ENCODE assay signal across 10 mouse cellular contexts in the genomic region with DNA sequence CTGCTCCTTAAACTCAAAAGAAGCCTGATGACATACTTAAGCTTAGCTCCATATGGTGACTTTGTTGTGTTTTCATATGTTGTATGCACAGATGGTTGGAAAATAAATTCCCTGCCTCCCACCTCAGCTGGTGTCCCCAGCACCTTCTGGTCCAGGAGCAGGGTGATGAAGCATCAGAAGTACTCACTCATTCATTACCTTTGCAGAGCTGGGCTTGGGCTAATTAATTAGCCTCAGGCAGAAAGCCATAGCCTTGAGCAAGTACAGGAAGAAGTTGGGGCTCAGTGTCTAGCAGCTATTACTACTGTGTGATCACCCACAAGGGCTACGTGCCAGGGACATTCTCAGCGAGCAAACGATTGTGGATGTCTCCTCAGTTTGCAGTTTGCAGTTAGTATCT. TPM values are rescaled to one million over a fixed set of nuclear protein-coding genes. Genes with fewer than 3 reads are reported as not detected.
DNase-seq lines count a peak whose midpoint lies in the region; ATAC-seq lines count a peak whose summit lies in the region.
"Had no signal": no experiment of that assay in that cellular context is flagged by ENCODE, and none has a peak within 500 bp of the region (broad histone marks: within the 10 kb centered on the region; RNA-seq: fewer than 3 reads in every experiment).

No protein-coding gene starts in this region.

- H3K4me3 ChIP-seq in hindbrain, embryonic 15.5 days, result no peak overlapping the region
- no peak overlapping the region for H3K4me3 ChIP-seq in limb, embryonic 15.5 days
- no peak overlapping the region for H3K4me3 ChIP-seq in intestine, embryonic 16.5 days (ENCODE audit: low read length)
- H3K4me3 ChIP-seq: embryonic facial prominence, embryonic 13.5 days had no signal

- ATAC-seq in hindbrain, embryonic 15.5 days (ENCODE audit: low FRiP score, low read depth), result peak; percentile 45; the same call in 1 of the 2 replicates
- no peak for ATAC-seq in limb, embryonic 15.5 days (ENCODE audit: insufficient number of reproducible peaks, low FRiP score, low TSS enrichment, low read depth)
- ATAC-seq in erythroid progenitor cell, adult 5-6 weeks (replicated peaks; ENCODE audit: low FRiP score, poor library complexity, severe bottlenecking), result no peak
- no peak for ATAC-seq in intestine, embryonic 16.5 days

- H3K27me3 ChIP-seq in hindbrain, embryonic 15.5 days, result no peaks in the 10 kb centered on the region
- no peaks in the 10 kb centered on the region for H3K27me3 ChIP-seq in limb, embryonic 15.5 days
- no peaks in the 10 kb centered on the region for H3K27me3 ChIP-seq in intestine, embryonic 16.5 days (replicated peaks; ENCODE audit: control insufficient read depth, insufficient read depth, low read length)
- H3K27me3 ChIP-seq: embryonic facial prominence, embryonic 13.5 days had no signal

- DNase-seq in gastrocnemius, adult 18-20 months (ENCODE audit: low spot score), result peak; percentile 28
- no peak for DNase-seq in gastrocnemius, postnatal 14 days
- DNase-seq in cerebellum, postnatal 25 days, result peak; percentile 65 to 68
- no peak for DNase-seq in spleen, adult 18-20 months
- DNase-seq: thymus, postnatal 25 days had no signal

- H3K4me1 ChIP-seq in hindbrain, embryonic 15.5 days (replicated peaks), result peaks cover 14% of the 10 kb centered on the region
- H3K4me1 ChIP-seq in limb, embryonic 15.5 days, result peaks cover 17% of the 10 kb centered on the region
- no peaks in the 10 kb centered on the region for H3K4me1 ChIP-seq in intestine, embryonic 16.5 days (ENCODE audit: control insufficient read depth, insufficient read depth, low read length)

- no peak overlapping the region for H3K4me2 ChIP-seq in hindbrain, embryonic 15.5 days
- H3K4me2 ChIP-seq in limb, embryonic 15.5 days, result no peak overlapping the region
- H3K4me2 ChIP-seq in intestine, embryonic 16.5 days (ENCODE audit: low read depth, low read length), result no peak overlapping the region
- H3K4me2 ChIP-seq: embryonic facial prominence, embryonic 13.5 days had no signal

- WGBS in hindbrain, embryonic 15.5 days, result 50% methylated on average over 3 of the region's 3 CpGs
- WGBS in limb, embryonic 15.5 days, result 59% methylated on average over 3 of the region's 3 CpGs
- 85% methylated on average over 3 of the region's 3 CpGs for WGBS in intestine, embryonic 16.5 days

- H3K27ac ChIP-seq in hindbrain, embryonic 15.5 days (replicated peaks), result peak overlapping the region; percentile 31; the same call in 1 of the 2 replicates
- H3K27ac ChIP-seq in limb, embryonic 15.5 days, result peak overlapping the region; percentile 68; the same call in 1 of the 2 replicates
- H3K27ac ChIP-seq in intestine, embryonic 16.5 days (ENCODE audit: low read length), result no peak overlapping the region
- H3K27ac ChIP-seq: embryonic facial prominence, embryonic 13.5 days had no signal

- H3K9ac ChIP-seq in hindbrain, embryonic 15.5 days, result no peak overlapping the region
- no peak overlapping the region for H3K9ac ChIP-seq in limb, embryonic 15.5 days
- H3K9ac ChIP-seq in intestine, embryonic 16.5 days (ENCODE audit: low read depth, low read length), result no peak overlapping the region
- H3K9ac ChIP-seq: embryonic facial prominence, embryonic 13.5 days had no signal

- intact Hi-C loops in gastrocnemius, postnatal 14 days (cut with DNase I; ENCODE audit: low total_unique reads), result no loop called here

- no peaks in the 10 kb centered on the region for H3K9me3 ChIP-seq in hindbrain, embryonic 15.5 days
- no peaks in the 10 kb centered on the region for H3K9me3 ChIP-seq in limb, embryonic 15.5 days
- no peaks in the 10 kb centered on the region for H3K9me3 ChIP-seq in intestine, embryonic 16.5 days (ENCODE audit: control insufficient read depth, low read length)
- H3K9me3 ChIP-seq: embryonic facial prominence, embryonic 13.5 days had no signal

- H3K36me3 ChIP-seq in hindbrain, embryonic 15.5 days, result 0 out of 2 replicates have a peak, but pooled peaks cover 5% of the 10 kb centered on the region
- H3K36me3 ChIP-seq in limb, embryonic 15.5 days, result peaks cover 7% of the 10 kb centered on the region
- H3K36me3 ChIP-seq in intestine, embryonic 16.5 days (ENCODE audit: control insufficient read depth, insufficient read depth, low read length), result no peaks in the 10 kb centered on the region; the same call in 1 of the 2 replicates

RNA-seq across cellular contexts. Expression of a gene that starts 18.0 kb away (rescaled TPM):
- 10 to 100 TPM; 25.3 to 32.4 TPM for total RNA-seq in gastrocnemius, adult 18-20 months (2021)
- total RNA-seq in gastrocnemius, postnatal 14 days (2021), result 10 to 100 TPM; 43.6 to 53.1 TPM
- 718 and 834 TPM in 2 replicates for polyA plus RNA-seq in hindbrain, embryonic 15.5 days (2015; fragmentation: Nextera tagmentation; extraction: Ambion mirVana)
- 846 and 1,100 TPM in 2 replicates for polyA plus RNA-seq in limb, embryonic 15.5 days (2015; fragmentation: Nextera tagmentation; extraction: Ambion mirVana)
- 3,425 and 3,901 TPM in 2 replicates for total RNA-seq in erythroid progenitor cell, adult 5-6 weeks (2015; ENCODE audit: low replicate concordance)
- total RNA-seq in erythroid progenitor cell, adult 5-6 weeks (2017; ENCODE audit: low replicate concordance), result 66.8 and 644 TPM in 2 replicates
- polyA plus RNA-seq in intestine, embryonic 16.5 days (2015; fragmentation: Nextera tagmentation; extraction: Ambion mirVana), result 508 and 585 TPM in 2 replicates

Comparison
In these comparisons a context has a peak if more than half of its experiments do, and no peak if none do; other contexts are left out.
1. DNase-seq: peak in gastrocnemius, adult 18-20 months (single experiment) and cerebellum, postnatal 25 days (2 of 2); none in gastrocnemius, postnatal 14 days (single experiment) and spleen, adult 18-20 months (0 of 2).